Mouse (Mus musculus) brain, embryonic 14.5 days (tissue): ENCODE results near the gene Zfp280b.

Experiments
- CTCF ChIP-seq: fragments of 200-500 bp; IDR thresholded peaks from 2 replicates; pipeline ENCODE4 v1.5.1; 2012; ENCODE audit warnings: inconsistent platforms, mild to moderate bottlenecking, moderate library complexity, borderline replicate concordance; ENCODE audit not compliant: insufficient read depth, insufficient read length; ENCODE audit errors: extremely low read depth
- POLR2A ChIP-seq: fragments of 200-500 bp; IDR thresholded peaks from 2 replicates; pipeline ENCODE4 v1.6.1; 2012; ENCODE audit warnings: mild to moderate bottlenecking, inconsistent platforms, borderline replicate concordance; ENCODE audit not compliant: poor library complexity, insufficient read depth, insufficient read length, severe bottlenecking; ENCODE audit errors: extremely low read depth

GRCm38 (mm10) chr10:75995463-75995862 lies 37.0 kb upstream of the Zfp280b start:
- TF ChIP-seq CTCF (no peak), POLR2A (no peak)
